Comparison of ENCODE assay signal across 21 mouse cellular contexts in genomic region chr15:82232651-82233050, GRCm38 (mm10). TPM values are rescaled to one million over a fixed set of nuclear protein-coding genes. Genes with fewer than 3 reads are reported as not detected.
DNase-seq lines count a peak whose midpoint lies in the region; ATAC-seq lines count a peak whose summit lies in the region.
"Had no signal": no experiment of that assay in that cellular context is flagged by ENCODE, and none has a peak within 500 bp of the region (broad histone marks: within the 10 kb centered on the region; RNA-seq: fewer than 3 reads in every experiment).

No protein-coding gene starts in this region.

- H3K9me3 ChIP-seq in limb, embryonic 12.5 days, result no peaks in the 10 kb centered on the region
- H3K9me3 ChIP-seq in limb, embryonic 10.5 days (replicated peaks), result no peaks in the 10 kb centered on the region
- H3K9me3 ChIP-seq: embryonic facial prominence, embryonic 12.5 days; heart, embryonic 10.5 days; hindbrain, embryonic 12.5 days had no signal

- H3K9ac ChIP-seq in limb, embryonic 12.5 days (replicated peaks), result 0 out of 2 replicates have a peak overlapping the region, but pooled peaks have one; percentile 0
- H3K9ac ChIP-seq: embryonic facial prominence, embryonic 12.5 days; hindbrain, embryonic 12.5 days had no signal

- peaks cover 5% of the 10 kb centered on the region for H3K4me1 ChIP-seq in limb, embryonic 12.5 days (replicated peaks)
- peaks cover 14% of the 10 kb centered on the region for H3K4me1 ChIP-seq in limb, embryonic 10.5 days

- no peak overlapping the region for H3K4me2 ChIP-seq in limb, embryonic 12.5 days
- H3K4me2 ChIP-seq: embryonic facial prominence, embryonic 12.5 days; hindbrain, embryonic 12.5 days had no signal

- 66% methylated on average over 4 of the region's 4 CpGs for WGBS in limb, embryonic 12.5 days
- 72% methylated on average over 4 of the region's 4 CpGs for WGBS in limb, embryonic 10.5 days

- H3K4me3 ChIP-seq in limb, embryonic 12.5 days (replicated peaks), result no peak overlapping the region
- no peak overlapping the region for H3K4me3 ChIP-seq in limb, embryonic 10.5 days
- H3K4me3 ChIP-seq: embryonic facial prominence, embryonic 12.5 days; heart, embryonic 10.5 days; hindbrain, embryonic 12.5 days had no signal

- H3K27ac ChIP-seq in limb, embryonic 12.5 days, result no peak overlapping the region
- H3K27ac ChIP-seq in limb, embryonic 10.5 days, result no peak overlapping the region
- H3K27ac ChIP-seq: embryonic facial prominence, embryonic 12.5 days; heart, embryonic 10.5 days; hindbrain, embryonic 12.5 days had no signal

- H3K36me3 ChIP-seq in limb, embryonic 12.5 days, result peaks cover 21% of the 10 kb centered on the region; the same call in 1 of the 2 replicates
- peaks cover 20% of the 10 kb centered on the region for H3K36me3 ChIP-seq in limb, embryonic 10.5 days

- peak; percentile 11; the same call in 1 of the 2 replicates for ATAC-seq in cerebellum, adult (ENCODE audit: insufficient number of reproducible peaks, low FRiP score, low TSS enrichment)
- no peak for ATAC-seq in limb, embryonic 12.5 days (ENCODE audit: insufficient number of reproducible peaks, insufficient read depth, low FRiP score, low TSS enrichment, low read depth)
- ATAC-seq in neutrophil, adult 5-6 weeks (ENCODE audit: extremely low read depth, insufficient number of reproducible peaks, low FRiP score, poor library complexity, severe bottlenecking), result peak; percentile 31; the same call in 1 of the 2 replicates
- ATAC-seq: Patski had no signal

- no peaks in the 10 kb centered on the region for H3K27me3 ChIP-seq in limb, embryonic 12.5 days
- no peaks in the 10 kb centered on the region for H3K27me3 ChIP-seq in limb, embryonic 10.5 days (ENCODE audit: low read depth, poor library complexity, severe bottlenecking)
- H3K27me3 ChIP-seq: CH12.LX; embryonic facial prominence, embryonic 12.5 days; hindbrain, embryonic 12.5 days; Patski had no signal

- no peak for DNase-seq in cerebellum, postnatal 25 days
- no peak for DNase-seq in limb, embryonic 10.5 days (ENCODE audit: low spot score)
- DNase-seq in A20 (ENCODE audit: low read depth, low spot score), result peak; percentile 64
- DNase-seq in ovary, postnatal 14 days (ENCODE audit: low spot score), result no peak
- no peak for DNase-seq in layer of hippocampus, adult 11-12 months (ENCODE audit: low spot score)
- DNase-seq: adrenal gland, adult 2 months; adrenal gland, postnatal 25 days had no signal

RNA-seq across cellular contexts. Expression of gene Tnfrsf13c, which starts 8.5 kb away (rescaled TPM):
- 0.10 TPM in 1 of 2 replicates, not detected in the other for polyA plus RNA-seq in limb, embryonic 12.5 days (2016; fragmentation: Nextera tagmentation; extraction: Ambion mirVana)
- polyA plus RNA-seq in limb, embryonic 10.5 days (2016; fragmentation: Nextera tagmentation; extraction: Ambion mirVana), result 0.15 and 0.33 TPM in 2 replicates
- 157 and 160 TPM in 2 replicates for total RNA-seq in neutrophil, adult 5-6 weeks (2017)
- total RNA-seq: adrenal gland, adult 2 months had no signal

RNA-seq across cellular contexts. Expression of gene Cenpm, which starts 11.9 kb away (rescaled TPM):
- polyA plus RNA-seq in limb, embryonic 12.5 days (2016; fragmentation: Nextera tagmentation; extraction: Ambion mirVana), result 75.5 and 75.7 TPM in 2 replicates
- polyA plus RNA-seq in limb, embryonic 10.5 days (2016; fragmentation: Nextera tagmentation; extraction: Ambion mirVana), result 83.9 and 86.0 TPM in 2 replicates
- not detected in 2 replicates for total RNA-seq in neutrophil, adult 5-6 weeks (2017)

RNA-seq across cellular contexts. Expression of gene 1500009C09Rik, which starts 19.5 kb away (rescaled TPM):
- polyA plus RNA-seq in limb, embryonic 12.5 days (2016; fragmentation: Nextera tagmentation; extraction: Ambion mirVana), result not detected in 2 replicates
- not detected in 2 replicates for polyA plus RNA-seq in limb, embryonic 10.5 days (2016; fragmentation: Nextera tagmentation; extraction: Ambion mirVana)
- total RNA-seq in neutrophil, adult 5-6 weeks (2017), result not detected in 2 replicates
- total RNA-seq: adrenal gland, postnatal 25 days; CH12.LX; gastrocnemius, postnatal 10 days; gastrocnemius, postnatal 4 days; heart, adult 18-20 months; heart, postnatal 10 days; heart, postnatal 4 days had no signal
- polyA plus RNA-seq: embryonic facial prominence, embryonic 12.5 days; heart, embryonic 10.5 days; heart, embryonic 14.5 days; Patski had no signal

RNA-seq across cellular contexts. Expression of gene Shisa8, which starts 20.0 kb away (rescaled TPM):
- 0.10 and 0.23 TPM in 2 replicates for polyA plus RNA-seq in limb, embryonic 12.5 days (2016; fragmentation: Nextera tagmentation; extraction: Ambion mirVana)
- 0.15 TPM in 1 of 2 replicates, not detected in the other for polyA plus RNA-seq in limb, embryonic 10.5 days (2016; fragmentation: Nextera tagmentation; extraction: Ambion mirVana)
- 0.58 and 1.1 TPM in 2 replicates for total RNA-seq in neutrophil, adult 5-6 weeks (2017)
- total RNA-seq: gastrocnemius, postnatal 10 days had no signal

RNA-seq across cellular contexts. Expression of gene Sept3, which starts 42.0 kb away (rescaled TPM):
- polyA plus RNA-seq in limb, embryonic 12.5 days (2016; fragmentation: Nextera tagmentation; extraction: Ambion mirVana), result 45.5 and 46.3 TPM in 2 replicates
- 32.9 and 41.5 TPM in 2 replicates for polyA plus RNA-seq in limb, embryonic 10.5 days (2016; fragmentation: Nextera tagmentation; extraction: Ambion mirVana)
- total RNA-seq in neutrophil, adult 5-6 weeks (2017), result not detected in 2 replicates
